Mouse (Mus musculus) ZHBTc4 (cell line): ENCODE data around the gene E130116L18Rik.
"Not testable (repeated sequence)": the region's sequence is repeated elsewhere in the genome, so short reads cannot be mapped to it uniquely, and the experiment has no call there.

ENCODE experiments used
- DNase-seq: peaks from one replicate; pipeline ENCODE4 v3.0.0-alpha.2; 2011; ENCODE audit warnings: low read depth, low spot score

Gene E130116L18Rik

GRCm38 (mm10) chr5:25222752-25223702 lies at the start of gene E130116L18Rik:
E130116L18Rik (minus strand) TSS chr5:25223153.
- peak; percentile 94 for DNase-seq

DNA sequence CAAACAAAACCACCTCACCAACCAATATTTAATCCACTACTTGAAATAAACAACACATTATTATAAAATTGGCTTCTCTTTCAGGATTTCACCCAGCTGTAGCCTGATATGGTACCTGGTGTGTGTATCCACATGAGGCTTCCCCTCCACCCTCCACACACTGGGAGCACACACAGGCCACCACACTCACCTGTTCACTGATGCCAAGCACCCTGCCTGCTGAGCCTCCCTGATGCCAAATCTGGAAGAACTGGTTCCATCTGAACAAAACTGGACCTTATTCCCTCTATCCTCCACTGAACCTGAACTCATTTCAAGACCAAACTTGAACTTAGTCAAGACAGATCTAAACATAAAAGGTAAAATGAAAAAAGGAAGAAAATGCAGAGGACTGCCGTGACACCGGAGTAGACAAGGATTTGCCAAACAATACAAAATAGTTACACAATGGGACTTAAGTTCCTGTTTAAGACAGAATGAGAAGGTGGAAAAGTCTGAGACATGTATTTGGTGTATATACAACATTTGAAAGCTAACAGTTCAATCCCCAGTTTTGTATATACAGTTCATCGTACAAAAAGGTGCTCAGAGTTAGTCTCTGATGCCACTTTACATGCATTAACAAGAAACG lies 45.4 kb upstream of the E130116L18Rik start:
- no peak for DNase-seq

DNA sequence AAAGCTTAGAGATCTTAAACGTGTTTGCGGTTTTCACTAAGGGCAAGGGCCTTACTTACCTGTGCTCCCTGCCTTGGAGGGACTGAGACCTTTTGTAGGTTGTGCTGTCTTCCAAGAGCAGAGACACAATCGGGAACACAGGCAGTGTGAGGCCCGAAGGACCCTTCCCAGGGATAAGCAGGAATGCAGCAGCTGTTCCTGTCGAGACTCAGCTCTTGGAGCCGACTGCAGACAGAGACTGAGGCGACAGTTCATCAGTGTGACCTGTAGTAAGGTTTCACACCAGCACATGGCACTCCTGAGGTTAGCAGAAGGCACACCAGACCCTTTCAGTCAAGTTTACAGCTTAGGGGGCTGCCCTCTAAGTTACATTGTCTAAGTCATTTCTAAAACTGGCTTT lies 39.3 kb upstream of the E130116L18Rik start:
- DNase-seq = no peak

GRCm38 (mm10) chr5:25261452-25261851 lies 38.5 kb upstream of the E130116L18Rik start:
- DNase-seq = no peak

- no peak for DNase-seq
Observed at GRCm38 (mm10) chr5:25256686-25257085, 33.7 kb upstream of the E130116L18Rik start.

DNA sequence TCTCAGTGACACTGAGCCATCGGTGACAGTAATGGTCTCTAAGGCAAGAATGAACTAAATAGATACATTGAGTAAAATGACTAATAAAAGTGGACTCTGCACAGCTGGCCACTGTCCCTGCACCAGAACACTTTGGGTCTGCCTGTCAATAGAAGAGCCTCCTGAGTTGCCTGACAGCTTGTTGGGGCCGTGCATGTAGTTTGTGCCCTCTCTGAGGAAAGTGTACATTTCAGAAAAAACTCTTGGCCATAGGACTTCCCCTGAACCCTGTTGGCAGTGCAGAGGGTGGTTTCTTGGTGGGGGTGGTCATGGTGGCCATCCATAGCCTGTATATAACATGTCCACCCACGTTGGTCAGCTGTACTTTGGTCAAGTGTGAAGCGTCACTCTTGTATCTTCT lies 31.5 kb upstream of the E130116L18Rik start:
- DNase-seq = no peak

GRCm38 (mm10) chr5:25252825-25253544 lies 30.0 kb upstream of the E130116L18Rik start:
- no peak for DNase-seq

DNA sequence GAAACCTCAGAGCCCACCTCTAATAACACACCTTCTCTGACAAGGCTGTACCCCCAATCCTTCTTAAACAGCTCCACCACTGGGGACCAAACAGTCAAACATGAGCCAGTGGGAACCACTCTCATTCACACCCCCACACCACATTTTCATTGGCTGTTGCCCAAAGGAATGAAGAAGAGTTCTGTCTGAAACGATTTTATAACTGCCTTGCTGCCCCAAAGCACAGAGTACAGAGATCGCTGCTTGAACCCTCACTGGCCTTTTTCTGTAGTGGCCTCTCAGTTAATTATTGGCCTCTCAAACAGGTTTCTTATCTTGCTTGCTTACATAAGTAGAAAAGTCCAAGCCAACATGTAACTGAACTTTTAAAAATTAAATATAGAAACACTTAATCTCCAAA lies 29.5 kb upstream of the E130116L18Rik start:
- DNase-seq = no peak

- no peak for DNase-seq
Observed at GRCm38 (mm10) chr5:25247036-25247435, 24.1 kb upstream of the E130116L18Rik start.

- no peak for DNase-seq
Observed at GRCm38 (mm10) chr5:25246473-25246865, 23.5 kb upstream of the E130116L18Rik start.

DNA sequence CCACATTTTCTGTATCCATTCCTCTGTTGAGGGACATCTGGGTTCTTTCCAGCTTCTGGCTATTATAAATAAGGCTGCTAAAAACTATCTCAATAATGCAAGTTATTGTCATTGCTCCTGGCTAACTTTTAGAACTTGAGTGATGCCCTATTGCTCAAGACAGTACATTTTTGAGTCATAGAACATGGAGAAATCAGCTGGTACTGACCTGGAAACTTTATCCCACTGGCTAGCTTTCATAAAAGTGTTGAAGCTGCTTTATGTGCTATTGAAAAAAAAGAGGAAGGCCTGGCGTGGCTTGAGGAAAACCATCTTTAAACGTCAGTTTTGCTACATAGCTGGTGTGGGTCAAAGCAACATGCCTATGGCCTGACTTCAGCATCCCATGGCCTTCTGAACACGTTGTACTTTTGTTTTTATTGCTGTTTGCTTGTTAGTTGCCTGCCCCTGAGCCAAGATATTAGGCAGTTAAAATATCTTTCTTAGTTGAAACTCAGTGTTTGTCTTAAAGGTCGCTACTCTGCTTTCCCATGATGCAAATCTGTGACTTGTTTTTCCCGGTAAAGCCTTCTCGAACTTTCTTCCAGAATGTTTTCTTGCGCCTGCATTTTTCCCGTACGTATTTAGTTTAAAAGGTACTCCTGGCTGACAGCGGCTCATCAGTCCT lies 23.0 kb upstream of the E130116L18Rik start:
- DNase-seq = no peak

- no peak for DNase-seq
Observed at GRCm38 (mm10) chr5:25243101-25243500, 20.1 kb upstream of the E130116L18Rik start.

GRCm38 (mm10) chr5:25224377-25224776 lies 1.4 kb upstream of the E130116L18Rik start:
- not testable (repeated sequence) for DNase-seq

- DNase-seq = no peak
Observed at GRCm38 (mm10) chr5:25221604-25222003, 1.3 kb downstream of the E130116L18Rik start, which contains the start of gene Galnt11. Galnt11 (plus strand) TSS chr5:25221904.

GRCm38 (mm10) chr5:25215006-25215405 lies 7.9 kb downstream of the E130116L18Rik start:
- DNase-seq = no peak

GRCm38 (mm10) chr5:25213216-25213615 lies 9.7 kb downstream of the E130116L18Rik start:
- DNase-seq = not testable (repeated sequence)

GRCm38 (mm10) chr5:25211872-25212271 lies 11.1 kb downstream of the E130116L18Rik start:
- DNase-seq = no peak

GRCm38 (mm10) chr5:25190521-25190920 lies 32.4 kb downstream of the E130116L18Rik start:
- no peak for DNase-seq

DNA sequence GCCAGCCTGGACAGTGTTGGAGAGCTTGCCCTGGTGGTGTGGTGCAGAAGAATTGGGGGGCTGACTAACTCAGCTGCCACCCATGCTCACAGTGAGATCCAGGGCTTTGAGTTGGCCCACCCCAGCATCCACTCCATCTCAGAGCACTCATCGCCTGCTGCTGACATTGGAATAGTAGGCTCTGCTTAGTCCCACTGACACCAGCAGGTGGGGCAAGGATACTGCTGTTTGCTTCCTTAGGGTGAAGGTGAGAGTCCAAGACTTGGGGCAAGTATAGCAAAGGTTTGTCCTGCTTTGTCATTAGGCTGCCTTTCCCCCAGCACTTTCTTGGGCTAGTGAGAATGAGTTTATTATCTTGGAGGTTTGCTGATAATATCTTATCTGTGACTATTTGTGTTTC lies 34.2 kb downstream of the E130116L18Rik start:
- DNase-seq = peak; percentile 57

- no peak for DNase-seq
Observed at GRCm38 (mm10) chr5:25187727-25188126, 35.2 kb downstream of the E130116L18Rik start.

- DNase-seq = peak; percentile 38
Observed at GRCm38 (mm10) chr5:25184594-25184993, 38.4 kb downstream of the E130116L18Rik start.
